Mouse (Mus musculus): Measurements from ENCODE around the gene Hmga1. TPM values are rescaled to one million over a fixed set of nuclear protein-coding genes. Genes with fewer than 3 reads are reported as not detected.

Gene Hmga1
- polyA plus RNA-seq, 1 experiment from 2014 or later: 406 TPM

DNA sequence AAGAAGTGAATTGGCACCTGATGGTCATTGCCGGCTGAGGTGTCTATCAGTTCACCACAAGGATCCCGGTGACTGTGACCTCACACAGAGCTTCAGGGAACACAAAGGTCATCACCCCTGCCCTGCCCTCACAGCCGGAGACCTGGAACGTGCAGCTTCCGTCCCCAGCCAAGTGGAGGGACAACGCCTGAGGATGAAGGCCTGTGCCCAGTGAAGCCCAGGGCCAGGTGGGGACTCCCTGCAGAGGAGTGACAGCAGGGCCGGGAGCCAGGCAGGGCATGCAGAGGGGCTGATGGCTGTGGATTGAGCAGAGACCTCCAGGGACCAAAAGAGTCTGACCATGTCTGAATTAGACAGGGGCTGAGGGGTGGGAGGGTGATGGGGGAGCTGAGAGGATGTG, 33.2 kb upstream of the Hmga1 start:
- Histone ChIP-seq H3K4me2 (no peak overlapping the region), H3K9me3 (ENCODE audit: control insufficient read depth, low read length) (no peaks in the 10 kb centered on the region), H3K27me3 (ENCODE audit: control insufficient read depth, insufficient read depth, low read length) (peaks cover 14% of the 10 kb centered on the region), H3K27ac (ENCODE audit: low read depth, low read length) (no peak overlapping the region), H3K4me3 (ENCODE audit: low read depth, low read length) (no peak overlapping the region), H3K36me3 (ENCODE audit: control insufficient read depth, insufficient read depth, low read length) (no peaks in the 10 kb centered on the region), H3K4me1 (ENCODE audit: control insufficient read depth, insufficient read depth, low read length) (peaks cover 19% of the 10 kb centered on the region), H3K9ac (ENCODE audit: low read length) (no peak overlapping the region)
- 45% methylated on average over 7 of the region's 7 CpGs for WGBS
- DNase-seq (ENCODE audit: low spot score, missing footprints) (no peak), ATAC-seq (ENCODE audit: low FRiP score) (no peak)

- Histone ChIP-seq H3K36me3 (ENCODE audit: control insufficient read depth, insufficient read depth, low read length) (no peaks in the 10 kb centered on the region), H3K27ac (ENCODE audit: low read depth, low read length) (no peak overlapping the region), H3K4me1 (ENCODE audit: control insufficient read depth, insufficient read depth, low read length) (no peaks in the 10 kb centered on the region), H3K9me3 (ENCODE audit: control insufficient read depth, low read length) (no peaks in the 10 kb centered on the region), H3K9ac (ENCODE audit: low read length) (no peak overlapping the region), H3K4me3 (ENCODE audit: low read depth, low read length) (no peak overlapping the region), H3K27me3 (ENCODE audit: control insufficient read depth, insufficient read depth, low read length) (no peaks in the 10 kb centered on the region), H3K4me2 (no peak overlapping the region)
- ATAC-seq (ENCODE audit: low FRiP score) (no peak), DNase-seq (ENCODE audit: low spot score, missing footprints) (no peak)
- 79% methylated on average over 6 of the region's 6 CpGs for WGBS
These were observed 29.1 kb upstream of the Hmga1 start for GRCm38 (mm10) chr17:27527188-27527587.

DNA sequence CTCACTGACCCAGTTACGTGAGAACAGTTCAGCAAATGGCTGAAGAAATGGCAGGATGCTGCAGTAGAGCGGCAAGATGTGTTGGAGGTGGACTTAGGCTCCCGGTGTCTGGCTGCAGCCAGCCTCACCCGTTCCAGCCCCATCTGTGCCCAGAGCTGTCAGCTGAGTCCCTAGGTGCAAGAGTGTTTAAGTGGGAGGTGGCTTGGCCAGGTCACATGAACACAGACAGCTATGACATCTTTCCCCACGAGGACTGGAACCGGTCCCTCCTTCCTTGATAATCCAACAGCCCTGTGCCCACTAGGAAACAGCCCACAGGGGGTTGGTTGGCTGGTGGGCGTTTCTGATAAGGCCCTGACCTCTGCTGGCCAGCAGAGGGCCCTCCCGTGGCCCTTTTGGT, 28.3 kb upstream of the Hmga1 start:
- Histone ChIP-seq H3K27me3 (ENCODE audit: control insufficient read depth, insufficient read depth, low read length) (no peaks in the 10 kb centered on the region), H3K9ac (ENCODE audit: low read length) (no peak overlapping the region), H3K36me3 (ENCODE audit: control insufficient read depth, insufficient read depth, low read length) (no peaks in the 10 kb centered on the region), H3K9me3 (ENCODE audit: control insufficient read depth, low read length) (no peaks in the 10 kb centered on the region), H3K4me3 (ENCODE audit: low read depth, low read length) (no peak overlapping the region), H3K4me1 (ENCODE audit: control insufficient read depth, insufficient read depth, low read length) (no peaks in the 10 kb centered on the region), H3K4me2 (no peak overlapping the region), H3K27ac (ENCODE audit: low read depth, low read length) (no peak overlapping the region)
- ATAC-seq (ENCODE audit: low FRiP score) (no peak), DNase-seq (ENCODE audit: low spot score, missing footprints) (no peak)
- WGBS: 49% methylated on average over 8 of the region's 8 CpGs

GRCm38 (mm10) chr17:27528767-27529166, 27.5 kb upstream of the Hmga1 start:
- DNase-seq (ENCODE audit: low spot score, missing footprints) (no peak), ATAC-seq (ENCODE audit: low FRiP score) (no peak)
- Histone ChIP-seq H3K4me1 (ENCODE audit: control insufficient read depth, insufficient read depth, low read length) (no peaks in the 10 kb centered on the region), H3K27me3 (ENCODE audit: control insufficient read depth, insufficient read depth, low read length) (no peaks in the 10 kb centered on the region), H3K9me3 (ENCODE audit: control insufficient read depth, low read length) (no peaks in the 10 kb centered on the region), H3K9ac (ENCODE audit: low read length) (no peak overlapping the region), H3K4me3 (ENCODE audit: low read depth, low read length) (no peak overlapping the region), H3K27ac (ENCODE audit: low read depth, low read length) (no peak overlapping the region), H3K36me3 (ENCODE audit: control insufficient read depth, insufficient read depth, low read length) (no peaks in the 10 kb centered on the region), H3K4me2 (no peak overlapping the region)
- WGBS: 75% methylated on average over 5 of the region's 5 CpGs

DNA sequence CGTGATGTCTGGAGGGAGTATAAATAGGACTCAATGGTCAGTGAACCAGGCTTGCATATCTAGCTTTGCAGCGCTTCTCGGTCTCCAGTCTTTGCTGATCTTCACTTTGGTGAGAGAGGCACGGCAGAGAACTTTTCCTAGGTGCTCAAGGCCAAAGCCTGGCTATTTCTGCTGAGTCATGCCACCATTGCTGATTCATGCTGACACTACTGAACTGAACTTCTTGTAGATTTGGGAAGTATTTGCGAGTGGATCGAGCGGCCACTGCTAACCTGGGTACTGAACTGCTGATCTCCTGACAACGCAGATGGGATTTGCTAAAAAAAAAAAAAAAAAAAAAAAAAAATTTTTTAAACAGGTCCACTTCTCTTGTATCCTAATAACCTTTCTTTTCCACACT, 24.2 kb upstream of the Hmga1 start:
- H3K27ac ChIP-seq (ENCODE audit: low read depth, low read length): no peak overlapping the region
- H3K9ac ChIP-seq (ENCODE audit: low read length): no peak overlapping the region
- WGBS: 88% methylated on average over 8 of the region's 8 CpGs
- no peaks in the 10 kb centered on the region for H3K36me3 ChIP-seq (ENCODE audit: control insufficient read depth, insufficient read depth, low read length)
- H3K4me2 ChIP-seq: no peak overlapping the region
- no peaks in the 10 kb centered on the region for H3K4me1 ChIP-seq (ENCODE audit: control insufficient read depth, insufficient read depth, low read length)
- ATAC-seq (ENCODE audit: low FRiP score): no peak
- H3K27me3 ChIP-seq (ENCODE audit: control insufficient read depth, insufficient read depth, low read length): no peaks in the 10 kb centered on the region
- H3K4me3 ChIP-seq (ENCODE audit: low read depth, low read length): no peak overlapping the region
- DNase-seq (ENCODE audit: low spot score, missing footprints): no peak
- H3K9me3 ChIP-seq (ENCODE audit: control insufficient read depth, low read length): no peaks in the 10 kb centered on the region

DNA sequence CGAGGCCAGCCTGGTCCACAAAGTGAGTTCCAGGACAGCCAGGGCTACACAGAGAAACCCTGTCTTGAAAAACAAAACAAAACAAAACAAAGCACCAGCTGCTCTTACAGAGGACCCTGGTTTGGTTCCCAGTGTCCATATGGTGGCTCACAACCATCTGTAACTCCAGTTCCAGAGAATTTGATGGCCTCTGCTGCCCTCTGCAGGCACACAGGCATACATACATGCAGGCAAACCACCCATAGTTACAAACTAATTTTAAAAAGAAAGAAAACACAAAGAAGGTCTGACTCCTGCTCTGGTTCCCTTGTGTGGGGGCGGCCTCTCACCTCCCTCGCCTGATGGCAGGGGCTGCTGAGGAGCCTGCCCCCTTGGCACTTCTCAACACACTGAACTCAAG, 22.9 kb upstream of the Hmga1 start:
- Histone ChIP-seq H3K4me3 (ENCODE audit: low read depth, low read length) (no peak overlapping the region), H3K4me2 (no peak overlapping the region), H3K4me1 (ENCODE audit: control insufficient read depth, insufficient read depth, low read length) (no peaks in the 10 kb centered on the region), H3K36me3 (ENCODE audit: control insufficient read depth, insufficient read depth, low read length) (no peaks in the 10 kb centered on the region), H3K27ac (ENCODE audit: low read depth, low read length) (no peak overlapping the region), H3K27me3 (ENCODE audit: control insufficient read depth, insufficient read depth, low read length) (no peaks in the 10 kb centered on the region), H3K9me3 (ENCODE audit: control insufficient read depth, low read length) (no peaks in the 10 kb centered on the region), H3K9ac (ENCODE audit: low read length) (no peak overlapping the region)
- ATAC-seq (ENCODE audit: low FRiP score) (no peak), DNase-seq (ENCODE audit: low spot score, missing footprints) (no peak)
- WGBS: 82% methylated on average over 3 of the region's 3 CpGs

- ATAC-seq (ENCODE audit: low FRiP score): peak; percentile 73
These were observed 21.6 kb upstream of the Hmga1 start for GRCm38 (mm10) chr17:27534718-27535117.

DNA sequence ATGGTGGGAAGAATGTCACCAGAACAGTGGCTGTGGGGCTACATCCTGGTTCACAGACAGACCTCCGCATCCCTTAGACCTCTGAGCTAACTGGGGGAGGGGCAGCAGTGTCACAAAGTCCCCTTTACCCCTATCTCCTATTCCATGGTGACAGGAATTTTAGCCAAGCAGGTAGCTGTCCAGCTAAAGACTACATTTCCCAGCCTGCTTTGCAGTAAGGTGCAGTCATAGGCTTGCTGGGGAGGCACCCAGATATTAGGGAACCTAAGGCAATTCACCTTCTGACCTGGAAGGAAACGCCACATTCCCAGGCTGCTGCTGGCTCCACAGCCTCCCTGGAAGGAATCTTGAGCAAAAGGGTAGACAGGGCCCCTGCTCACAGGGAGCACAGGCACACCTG, 15.0 kb upstream of the Hmga1 start:
- no peak overlapping the region for H3K27ac ChIP-seq (ENCODE audit: low read depth, low read length)
- H3K4me3 ChIP-seq (ENCODE audit: low read depth, low read length): no peak overlapping the region
- no peaks in the 10 kb centered on the region for H3K9me3 ChIP-seq (ENCODE audit: control insufficient read depth, low read length)
- no peak overlapping the region for H3K4me2 ChIP-seq
- no peak for ATAC-seq (ENCODE audit: low FRiP score)
- no peaks in the 10 kb centered on the region for H3K36me3 ChIP-seq (ENCODE audit: control insufficient read depth, insufficient read depth, low read length)
- no peak for DNase-seq (ENCODE audit: low spot score, missing footprints)
- no peak overlapping the region for H3K9ac ChIP-seq (ENCODE audit: low read length)
- peaks cover 2% of the 10 kb centered on the region; the same call in 1 of the 2 replicates for H3K4me1 ChIP-seq (ENCODE audit: control insufficient read depth, insufficient read depth, low read length)
- no peaks in the 10 kb centered on the region for H3K27me3 ChIP-seq (ENCODE audit: control insufficient read depth, insufficient read depth, low read length)
- WGBS: 78% methylated on average over 2 of the region's 2 CpGs

More at GRCm38 (mm10) chr17:27534718-27535117, 21.6 kb upstream of the Hmga1 start:
- peak; percentile 100 for DNase-seq (ENCODE audit: low spot score, missing footprints)
- H3K27ac ChIP-seq (ENCODE audit: low read depth, low read length): no peak overlapping the region
- H3K4me2 ChIP-seq: no peak overlapping the region
- no peaks in the 10 kb centered on the region for H3K27me3 ChIP-seq (ENCODE audit: control insufficient read depth, insufficient read depth, low read length)
- no peak overlapping the region for H3K4me3 ChIP-seq (ENCODE audit: low read depth, low read length)
- H3K9ac ChIP-seq (ENCODE audit: low read length): no peak overlapping the region
- WGBS: 5% methylated on average over 10 of the region's 10 CpGs
- H3K36me3 ChIP-seq (ENCODE audit: control insufficient read depth, insufficient read depth, low read length): no peaks in the 10 kb centered on the region
- no peaks in the 10 kb centered on the region for H3K9me3 ChIP-seq (ENCODE audit: control insufficient read depth, low read length)
- no peaks in the 10 kb centered on the region for H3K4me1 ChIP-seq (ENCODE audit: control insufficient read depth, insufficient read depth, low read length)

DNA sequence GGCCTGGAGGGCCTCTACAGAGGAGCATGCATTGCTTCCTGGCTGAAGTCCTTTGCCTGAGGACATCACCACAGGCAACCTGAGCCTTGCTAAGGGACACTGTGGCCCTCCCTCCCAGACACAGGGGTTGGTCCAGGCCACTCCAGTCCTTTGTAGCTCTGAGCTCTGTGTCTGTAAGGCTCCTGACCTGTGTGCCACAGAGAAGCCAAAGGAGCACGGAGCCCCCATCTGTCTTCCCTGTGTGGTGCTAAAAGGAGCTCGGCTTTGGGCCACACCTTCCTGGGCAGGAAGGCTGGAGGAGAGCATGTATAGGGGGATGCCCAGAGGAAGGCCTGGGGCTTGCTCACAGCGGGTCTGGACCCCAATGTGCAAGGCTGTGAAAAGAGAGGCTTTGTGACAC, 14.3 kb upstream of the Hmga1 start:
- 79% methylated on average over 3 of the region's 3 CpGs for WGBS
- H3K36me3 ChIP-seq (ENCODE audit: control insufficient read depth, insufficient read depth, low read length): no peaks in the 10 kb centered on the region
- no peaks in the 10 kb centered on the region for H3K27me3 ChIP-seq (ENCODE audit: control insufficient read depth, insufficient read depth, low read length)
- H3K4me3 ChIP-seq (ENCODE audit: low read depth, low read length): no peak overlapping the region
- H3K4me2 ChIP-seq: no peak overlapping the region
- no peak overlapping the region for H3K27ac ChIP-seq (ENCODE audit: low read depth, low read length)
- no peaks in the 10 kb centered on the region for H3K9me3 ChIP-seq (ENCODE audit: control insufficient read depth, low read length)
- DNase-seq (ENCODE audit: low spot score, missing footprints) (no peak), ATAC-seq (ENCODE audit: low FRiP score) (no peak)
- no peak overlapping the region for H3K9ac ChIP-seq (ENCODE audit: low read length)
- peaks cover 2% of the 10 kb centered on the region; the same call in 1 of the 2 replicates for H3K4me1 ChIP-seq (ENCODE audit: control insufficient read depth, insufficient read depth, low read length)

DNA sequence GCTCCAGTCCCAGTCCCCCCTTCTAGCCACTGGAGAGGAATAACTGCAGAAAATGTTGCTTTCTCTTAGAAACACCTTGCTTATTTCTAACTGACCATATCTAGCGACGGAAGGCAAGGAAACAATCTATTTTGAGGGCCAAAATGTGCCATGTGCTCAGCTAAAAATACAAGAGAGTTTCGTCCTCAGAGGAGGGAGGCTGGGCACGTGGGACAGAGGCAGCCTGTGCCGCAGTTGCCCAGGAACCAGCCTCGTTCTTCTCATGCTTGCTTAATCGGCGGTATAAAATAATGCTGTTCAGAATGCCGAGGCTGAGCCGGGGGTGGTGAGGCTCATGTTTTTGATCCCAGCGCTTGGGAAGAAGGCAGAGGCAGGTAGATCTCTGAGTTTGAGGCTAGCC, 11.7 kb upstream of the Hmga1 start:
- no peak overlapping the region for H3K27ac ChIP-seq (ENCODE audit: low read depth, low read length)
- no peak overlapping the region for H3K4me3 ChIP-seq (ENCODE audit: low read depth, low read length)
- H3K4me1 ChIP-seq (ENCODE audit: control insufficient read depth, insufficient read depth, low read length): peaks cover 11% of the 10 kb centered on the region
- H3K27me3 ChIP-seq (ENCODE audit: control insufficient read depth, insufficient read depth, low read length): no peaks in the 10 kb centered on the region
- H3K9me3 ChIP-seq (ENCODE audit: control insufficient read depth, low read length): no peaks in the 10 kb centered on the region
- no peaks in the 10 kb centered on the region for H3K36me3 ChIP-seq (ENCODE audit: control insufficient read depth, insufficient read depth, low read length)
- WGBS: 85% methylated on average over 11 of the region's 11 CpGs
- DNase-seq (ENCODE audit: low spot score, missing footprints) (no peak), ATAC-seq (ENCODE audit: low FRiP score) (no peak)
- no peak overlapping the region for H3K9ac ChIP-seq (ENCODE audit: low read length)
- H3K4me2 ChIP-seq: no peak overlapping the region

All from midbrain, embryonic 11.5 days (tissue).